ENCODE assay signal across 9 mouse cellular contexts in genomic region chr12:86945126-86945525, GRCm38 (mm10). TPM values are rescaled to one million over a fixed set of nuclear protein-coding genes. Genes with fewer than 3 reads are reported as not detected.
DNase-seq lines count a peak whose midpoint lies in the region; ATAC-seq lines count a peak whose summit lies in the region.
"Had no signal": no experiment of that assay in that cellular context is flagged by ENCODE, and none has a peak within 500 bp of the region (broad histone marks: within the 10 kb centered on the region; RNA-seq: fewer than 3 reads in every experiment).

No protein-coding gene starts in this region.

- H3K4me1 ChIP-seq in lung, embryonic 16.5 days (replicated peaks; ENCODE audit: control insufficient read depth, insufficient read depth, low read length): peaks cover 26% of the 10 kb centered on the region

- no peaks in the 10 kb centered on the region for H3K27me3 ChIP-seq in lung, embryonic 16.5 days (ENCODE audit: control insufficient read depth, insufficient read depth, low read depth, low read length)
- H3K27me3 ChIP-seq: embryonic facial prominence, embryonic 15.5 days had no signal

- no peaks in the 10 kb centered on the region for H3K9me3 ChIP-seq in lung, embryonic 16.5 days (ENCODE audit: control insufficient read depth, low read length)
- H3K9me3 ChIP-seq: embryonic facial prominence, embryonic 15.5 days had no signal

- H3K27ac ChIP-seq in lung, embryonic 16.5 days (ENCODE audit: low read length): no peak overlapping the region

- ATAC-seq in lung, embryonic 16.5 days (ENCODE audit: low read depth): no peak
- no peak for ATAC-seq in megakaryocyte-erythroid progenitor cell, adult 5-6 weeks (replicated peaks; ENCODE audit: low FRiP score, low TSS enrichment, poor library complexity, severe bottlenecking)

- H3K9ac ChIP-seq in lung, embryonic 16.5 days (ENCODE audit: low read length): no peak overlapping the region
- H3K9ac ChIP-seq: embryonic facial prominence, embryonic 15.5 days had no signal

- no peak overlapping the region for H3K4me3 ChIP-seq in lung, embryonic 16.5 days (ENCODE audit: low read length)

- DNase-seq in urinary bladder, postnatal 25 days (ENCODE audit: low spot score): peak; percentile 40
- DNase-seq in urinary bladder, postnatal 4 days (ENCODE audit: low spot score in 2 of 2): no peak
- peak; percentile 77 for DNase-seq in cerebellum, adult 8-10 months
- peak; percentile 61 to 87 for DNase-seq in frontal cortex, postnatal 36 days (ENCODE audit: low spot score in 2 of 2)
- peak; percentile 86 for DNase-seq in kidney, postnatal 14 days
- DNase-seq in right cerebral cortex, adult 18-20 months: peak; percentile 86

- H3K4me2 ChIP-seq in lung, embryonic 16.5 days (ENCODE audit: low read depth, low read length): peak overlapping the region; percentile 34; the same call in 1 of the 2 replicates

- no peaks in the 10 kb centered on the region for H3K36me3 ChIP-seq in lung, embryonic 16.5 days (ENCODE audit: control insufficient read depth, insufficient read depth, low read length)
- H3K36me3 ChIP-seq: embryonic facial prominence, embryonic 15.5 days had no signal

- WGBS in lung, embryonic 16.5 days: 5% methylated on average over 4 of the region's 4 CpGs

RNA-seq across cellular contexts. Expression of gene Cipc, which starts 1.7 kb away (rescaled TPM):
- polyA plus RNA-seq in lung, embryonic 16.5 days (2015; fragmentation: Nextera tagmentation; extraction: Ambion mirVana): 18.9 and 20.2 TPM in 2 replicates
- 29.2 and 35.6 TPM in 2 replicates for total RNA-seq in megakaryocyte-erythroid progenitor cell, adult 5-6 weeks (2014; fragmentation: Nextera tagmentation)
- 22.0 and 23.0 TPM in 2 replicates for total RNA-seq in megakaryocyte-erythroid progenitor cell, adult 5-6 weeks (2017)

RNA-seq across cellular contexts. Expression of gene Zdhhc22, which starts 45.1 kb away (rescaled TPM):
- polyA plus RNA-seq in lung, embryonic 16.5 days (2015; fragmentation: Nextera tagmentation; extraction: Ambion mirVana): 0.14 and 0.15 TPM in 2 replicates
- total RNA-seq in megakaryocyte-erythroid progenitor cell, adult 5-6 weeks (2014; fragmentation: Nextera tagmentation): not detected in 2 replicates
- not detected in 2 replicates for total RNA-seq in megakaryocyte-erythroid progenitor cell, adult 5-6 weeks (2017)

Comparison
In these comparisons a context has a peak if more than half of its experiments do, and no peak if none do; other contexts are left out.
1. DNase-seq: peak in urinary bladder, postnatal 25 days (single experiment), cerebellum, adult 8-10 months (single experiment), frontal cortex, postnatal 36 days (2 of 2), kidney, postnatal 14 days (single experiment) and right cerebral cortex, adult 18-20 months (single experiment); none in urinary bladder, postnatal 4 days (0 of 2).